Mouse (Mus musculus) erythroblast, embryonic 14.5 days (primary cell): ENCODE data around the gene Actr2.
"Not testable (repeated sequence)": the region's sequence is repeated elsewhere in the genome, so short reads cannot be mapped to it uniquely, and the experiment has no call there.

Source experiments
- GATA1 ChIP-seq: IDR thresholded peaks from 2 replicates; pipeline ENCODE4 v1.6.1; 2012; ENCODE audit warnings: low read length, inconsistent platforms, mixed read lengths
- TAL1 ChIP-seq: IDR thresholded peaks from 3 replicates; pipeline ENCODE4 v1.6.1; 2012; ENCODE audit warnings: low read length, inconsistent platforms, mixed read lengths

DNA sequence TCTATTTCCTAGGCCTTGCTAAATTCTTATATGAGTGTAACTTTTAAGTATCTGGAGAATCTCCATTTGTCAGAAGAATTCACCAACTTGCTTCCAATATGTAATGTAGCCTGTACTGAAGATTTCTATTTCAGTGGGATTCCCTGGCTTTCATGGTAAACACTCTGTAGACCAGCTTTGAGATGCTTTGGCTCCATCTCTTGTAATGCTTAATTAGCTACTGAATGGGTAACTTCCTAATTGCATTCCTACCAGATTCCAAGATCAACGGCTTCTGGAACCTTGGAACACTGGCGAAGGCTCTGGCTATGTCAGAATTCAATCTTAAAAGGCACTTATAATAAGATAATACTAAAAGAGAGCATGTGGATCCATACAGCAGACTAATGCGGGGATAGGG, 22.2 kb upstream of the Actr2 start:
- not testable (repeated sequence) for TF ChIP-seq GATA1, TAL1
